Mouse (Mus musculus) neural tube, embryonic 13.5 days (tissue): Measurements from ENCODE around the gene Kcnh2. TPM values are rescaled to one million over a fixed set of nuclear protein-coding genes. Genes with fewer than 3 reads are reported as not detected.

Source experiments
- ATAC-seq: fragments of 200-750 bp; cut with Nextera tagmentation; 2 replicates; pipeline ENCODE4 v1.8.0; 2017; ENCODE audit warnings: low read depth, mild to moderate bottlenecking, moderate TSS enrichment, moderate library complexity
- H3K27ac ChIP-seq: fragments of 300-500 bp; sonication (generic); replicated peaks from 2 replicates; pipeline ENCODE4 v1.5.1; 2015; ENCODE audit warnings: moderate library complexity, mild to moderate bottlenecking, inconsistent platforms
- H3K27me3 ChIP-seq: fragments of 300-500 bp; sonication (generic); 2 replicates; pipeline ENCODE4 v1.6.1; 2015; ENCODE audit warnings: mild to moderate bottlenecking, inconsistent platforms
- H3K36me3 ChIP-seq: fragments of 300-500 bp; sonication (generic); 2 replicates; pipeline ENCODE4 v1.6.1; 2015; ENCODE audit warnings: mild to moderate bottlenecking, inconsistent platforms
- H3K4me1 ChIP-seq: fragments of 300-500 bp; sonication (generic); replicated peaks from 2 replicates; pipeline ENCODE4 v1.6.1; 2015; ENCODE audit warnings: inconsistent platforms
- H3K4me2 ChIP-seq: fragments of 300-500 bp; sonication (generic); 2 replicates; pipeline ENCODE4 v1.6.1; 2015; ENCODE audit warnings: inconsistent platforms, mild to moderate bottlenecking, moderate library complexity
- H3K4me3 ChIP-seq: fragments of 300-500 bp; sonication (generic); 2 replicates; pipeline ENCODE4 v1.5.1; 2015; ENCODE audit warnings: mild to moderate bottlenecking, inconsistent platforms
- H3K9ac ChIP-seq: fragments of 300-500 bp; sonication (generic); 2 replicates; pipeline ENCODE4 v1.6.1; 2015; ENCODE audit warnings: moderate library complexity, mild to moderate bottlenecking, inconsistent platforms
- H3K9me3 ChIP-seq: fragments of 300-500 bp; sonication (generic); 2 replicates; pipeline ENCODE4 v1.6.1; 2016; ENCODE audit warnings: inconsistent platforms
- WGBS: fragments of 180-500 bp; shearing (Covaris S2); methylation state at CpG from one replicate; pipeline ENCODE4 v1.1.7; 2015; 5-methylcytosine and 5-hydroxymethylcytosine counted together
- polyA plus RNA-seq: library from polyadenylated mRNA; unstranded; fragments of >200 nt; fragmentation: Nextera tagmentation; extraction: Ambion mirVana; gene quantifications from 2 replicates; pipeline ENCODE4 v1.2.1, GENCODE M21; 2015

Gene Kcnh2
- polyA plus RNA-seq, 1 experiment from 2014 or later, result 15.5 TPM

- Histone ChIP-seq H3K4me1 (peaks cover 46% of the 10 kb centered on the region), H3K9me3 (no peaks in the 10 kb centered on the region), H3K4me2 (no peak overlapping the region), H3K27me3 (no peaks in the 10 kb centered on the region), H3K27ac (no peak overlapping the region), H3K9ac (0 out of 2 replicates have a peak overlapping the region, but pooled peaks have one; percentile 39), H3K36me3 (peaks cover 55% of the 10 kb centered on the region), H3K4me3 (no peak overlapping the region)
- 65% methylated on average over 4 of the region's 4 CpGs for WGBS
- ATAC-seq, result no peak
Measured at GRCm38 (mm10) chr5:24326842-24327417, 24.5 kb downstream of the Kcnh2 start.

- H3K4me3 ChIP-seq, result no peak overlapping the region
- H3K4me2 ChIP-seq, result no peak overlapping the region
- H3K9me3 ChIP-seq, result no peaks in the 10 kb centered on the region
- H3K27me3 ChIP-seq, result no peaks in the 10 kb centered on the region
- ATAC-seq, result no peak
- H3K4me1 ChIP-seq, result peaks cover 52% of the 10 kb centered on the region
- H3K27ac ChIP-seq, result no peak overlapping the region
- no peak overlapping the region for H3K9ac ChIP-seq
- peaks cover 50% of the 10 kb centered on the region for H3K36me3 ChIP-seq
- 94% methylated on average over 15 of the region's 15 CpGs for WGBS
Measured at GRCm38 (mm10) chr5:24326166-24326841, 25.1 kb downstream of the Kcnh2 start.

- Histone ChIP-seq H3K27me3 (no peaks in the 10 kb centered on the region), H3K4me1 (peaks cover 61% of the 10 kb centered on the region), H3K4me3 (no peak overlapping the region), H3K9ac (no peak overlapping the region), H3K4me2 (no peak overlapping the region), H3K9me3 (no peaks in the 10 kb centered on the region), H3K36me3 (peaks cover 51% of the 10 kb centered on the region), H3K27ac (no peak overlapping the region)
- no peak for ATAC-seq
- 41% methylated on average over 14 of the region's 14 CpGs for WGBS
Measured at GRCm38 (mm10) chr5:24325251-24325650, 26.2 kb downstream of the Kcnh2 start.

- no peak for ATAC-seq
- H3K27ac ChIP-seq, result 0 out of 2 replicates have a peak overlapping the region, but pooled peaks have one; percentile 23
- WGBS, result 6% methylated on average over 22 of the region's 22 CpGs
- H3K4me3 ChIP-seq, result no peak overlapping the region
- H3K4me1 ChIP-seq, result peaks cover 42% of the 10 kb centered on the region
- no peaks in the 10 kb centered on the region for H3K27me3 ChIP-seq
- H3K4me2 ChIP-seq, result no peak overlapping the region
- peaks cover 60% of the 10 kb centered on the region for H3K36me3 ChIP-seq
- peak overlapping the region; percentile 27; the same call in 1 of the 2 replicates for H3K9ac ChIP-seq
- H3K9me3 ChIP-seq, result no peaks in the 10 kb centered on the region
Measured at GRCm38 (mm10) chr5:24321711-24322682, 29.4 kb downstream of the Kcnh2 start.

GRCm38 (mm10) chr5:24320894-24321293 is 30.5 kb downstream of the Kcnh2 start:
- Histone ChIP-seq H3K27me3 (no peaks in the 10 kb centered on the region), H3K4me2 (no peak overlapping the region), H3K9ac (no peak overlapping the region), H3K4me1 (peaks cover 42% of the 10 kb centered on the region), H3K36me3 (peaks cover 52% of the 10 kb centered on the region), H3K9me3 (no peaks in the 10 kb centered on the region), H3K27ac (no peak overlapping the region), H3K4me3 (no peak overlapping the region)
- ATAC-seq, result no peak
- 38% methylated on average over 5 of the region's 5 CpGs for WGBS

- no peaks in the 10 kb centered on the region for H3K27me3 ChIP-seq
- WGBS, result 38% methylated on average over 6 of the region's 6 CpGs
- no peak for ATAC-seq
- H3K36me3 ChIP-seq, result peaks cover 47% of the 10 kb centered on the region
- no peak overlapping the region for H3K4me2 ChIP-seq
- H3K4me1 ChIP-seq, result peaks cover 42% of the 10 kb centered on the region
- H3K4me3 ChIP-seq, result no peak overlapping the region
- H3K9me3 ChIP-seq, result no peaks in the 10 kb centered on the region
- H3K9ac ChIP-seq, result 0 out of 2 replicates have a peak overlapping the region, but pooled peaks have one; percentile 18
- no peak overlapping the region for H3K27ac ChIP-seq
Measured at GRCm38 (mm10) chr5:24320467-24320813, 31.0 kb downstream of the Kcnh2 start.

- Histone ChIP-seq H3K9ac (peak overlapping the region; percentile 18; the same call in 1 of the 2 replicates), H3K27ac (0 out of 2 replicates have a peak overlapping the region, but pooled peaks have one; percentile 4), H3K4me1 (peaks cover 42% of the 10 kb centered on the region), H3K27me3 (no peaks in the 10 kb centered on the region), H3K36me3 (peaks cover 42% of the 10 kb centered on the region), H3K9me3 (no peaks in the 10 kb centered on the region), H3K4me3 (no peak overlapping the region), H3K4me2 (no peak overlapping the region)
- peak; percentile 11; the same call in 1 of the 2 replicates for ATAC-seq
- WGBS, result 10% methylated on average over 13 of the region's 13 CpGs
Measured at GRCm38 (mm10) chr5:24319776-24320466, 31.5 kb downstream of the Kcnh2 start.

GRCm38 (mm10) chr5:24309223-24309622 is 42.2 kb downstream of the Kcnh2 start:
- Histone ChIP-seq H3K27ac (no peak overlapping the region), H3K4me1 (peaks cover 12% of the 10 kb centered on the region; the same call in 1 of the 2 replicates), H3K27me3 (no peaks in the 10 kb centered on the region), H3K36me3 (no peaks in the 10 kb centered on the region), H3K4me2 (no peak overlapping the region), H3K4me3 (no peak overlapping the region), H3K9ac (no peak overlapping the region), H3K9me3 (peaks cover 12% of the 10 kb centered on the region; the same call in 1 of the 2 replicates)
- WGBS, result 87% methylated on average over 2 of the region's 2 CpGs
- no peak for ATAC-seq

- no peak overlapping the region for H3K4me3 ChIP-seq
- H3K36me3 ChIP-seq, result no peaks in the 10 kb centered on the region
- peaks cover 6% of the 10 kb centered on the region; the same call in 1 of the 2 replicates for H3K9me3 ChIP-seq
- no peak overlapping the region for H3K27ac ChIP-seq
- H3K27me3 ChIP-seq, result no peaks in the 10 kb centered on the region
- no peak overlapping the region for H3K4me2 ChIP-seq
- WGBS, result 72% methylated on average over 7 of the region's 7 CpGs
- ATAC-seq, result no peak
- no peak overlapping the region for H3K9ac ChIP-seq
- peaks cover 12% of the 10 kb centered on the region; the same call in 1 of the 2 replicates for H3K4me1 ChIP-seq
Measured at GRCm38 (mm10) chr5:24308621-24309020, 42.8 kb downstream of the Kcnh2 start.

- 57% methylated on average over 5 of the region's 5 CpGs for WGBS
- Histone ChIP-seq H3K27ac (0 out of 2 replicates have a peak overlapping the region, but pooled peaks have one; percentile 13), H3K4me3 (no peak overlapping the region), H3K4me1 (peaks cover 12% of the 10 kb centered on the region; the same call in 1 of the 2 replicates), H3K27me3 (no peaks in the 10 kb centered on the region), H3K9ac (no peak overlapping the region), H3K36me3 (no peaks in the 10 kb centered on the region), H3K9me3 (peaks cover 6% of the 10 kb centered on the region; the same call in 1 of the 2 replicates), H3K4me2 (no peak overlapping the region)
- ATAC-seq, result no peak
Measured at GRCm38 (mm10) chr5:24307118-24307777, 44.2 kb downstream of the Kcnh2 start.

- H3K9me3 ChIP-seq, result peaks cover 6% of the 10 kb centered on the region; the same call in 1 of the 2 replicates
- no peak overlapping the region for H3K4me3 ChIP-seq
- no peak overlapping the region for H3K9ac ChIP-seq
- H3K4me1 ChIP-seq, result peaks cover 8% of the 10 kb centered on the region; the same call in 1 of the 2 replicates
- H3K27me3 ChIP-seq, result no peaks in the 10 kb centered on the region
- H3K27ac ChIP-seq, result no peak overlapping the region
- no peak overlapping the region for H3K4me2 ChIP-seq
- no peaks in the 10 kb centered on the region for H3K36me3 ChIP-seq
- ATAC-seq, result no peak
- 53% methylated on average over 3 of the region's 3 CpGs for WGBS
Measured at GRCm38 (mm10) chr5:24303199-24303598, 48.2 kb downstream of the Kcnh2 start.
